Comparison of ENCODE assay signal across 8 mouse cellular contexts in genomic region chr1:163928846-163929245, GRCm38 (mm10). TPM values are rescaled to one million over a fixed set of nuclear protein-coding genes. Genes with fewer than 3 reads are reported as not detected.
A peak's percentile ranks its signal among the peaks of the same experiment; 100 is the strongest.
DNase-seq lines count a peak whose midpoint lies in the region; ATAC-seq and TF ChIP-seq lines count a peak whose summit lies in the region.

Gene Scyl3, plus strand, starts transcription at chr1:163929100.

- no peaks in the 10 kb centered on the region for H3K27me3 ChIP-seq in heart, adult 2 months (ENCODE audit: control insufficient read depth, insufficient read depth, low read length)
- no peaks in the 10 kb centered on the region for H3K27me3 ChIP-seq in megakaryocyte, embryonic 14.5 days (replicated peaks)

- 0 out of 2 replicates have a peak, but pooled peaks cover 2% of the 10 kb centered on the region for H3K79me2 ChIP-seq in heart, adult 2 months (replicated peaks; ENCODE audit: control insufficient read depth, insufficient read depth, low read length)

- DNase-seq in heart, adult 2 months = no peak
- no peak for DNase-seq in heart, postnatal 36 days
- DNase-seq in induced T-regulatory cell, adult 2 months (ENCODE audit: low read depth) = peak; percentile 36
- DNase-seq in cerebellum, postnatal 36 days = no peak
- DNase-seq in testis, postnatal 14 days (ENCODE audit: low spot score) = no peak

- H3K36me3 ChIP-seq in heart, adult 2 months (ENCODE audit: control insufficient read depth, insufficient read depth, low read length) = peaks cover under 1% of the 10 kb centered on the region; the same call in 1 of the 2 replicates
- peaks cover 21% of the 10 kb centered on the region for H3K36me3 ChIP-seq in megakaryocyte, embryonic 14.5 days (replicated peaks; ENCODE audit: low read length)

- peak within 1 kb of the TSS; percentile 89 for H3K9ac ChIP-seq in heart, adult 2 months (ENCODE audit: low read depth, low read length)

- H3K9me3 ChIP-seq in megakaryocyte, embryonic 14.5 days = no peaks in the 10 kb centered on the region

- ATAC-seq in CD4-positive, CD25-positive, alpha-beta regulatory T cell, adult 4 months = no peak

- intact Hi-C loops in heart, adult 2 months (cut with DNase I) = loop anchor here (5.0 to 10.0 kb wide), 2 partner anchors 154 to 1382 kb away; partner anchors contain the start of genes Kifap3 and Mettl13
- intact Hi-C loops in heart, postnatal 36 days (cut with DNase I) = loop anchor here (5.0 kb wide), 1 partner anchor 1382 kb away; the partner anchor contains the start of gene Mettl13

- TF ChIP-seq POLR2A in heart, adult 2 months (IDR thresholded peaks at IDR 0.05; ENCODE audit: insufficient read depth, low read depth, low read length) = no peak
- no peak for TF ChIP-seq POLR2A in cortical plate, adult 2 months (IDR thresholded peaks at IDR 0.05; ENCODE audit: extremely low read depth, insufficient read depth, low read length)

- TF ChIP-seq EP300 in heart, adult 2 months (IDR thresholded peaks at IDR 0.05; ENCODE audit: insufficient read depth, low read depth, low read length) = no peak

- peak within 1 kb of the TSS; percentile 93 for H3K4me3 ChIP-seq in heart, adult 2 months
- peak within 1 kb of the TSS; percentile 62 for H3K4me3 ChIP-seq in cortical plate, adult 2 months (ENCODE audit: insufficient read depth, low read length)
- H3K4me3 ChIP-seq in megakaryocyte, embryonic 14.5 days (replicated peaks) = peak within 1 kb of the TSS; percentile 97

- peak within 1 kb of the TSS; percentile 95 for H3K27ac ChIP-seq in heart, adult 2 months
- peak within 1 kb of the TSS; percentile 95 for H3K27ac ChIP-seq in cortical plate, adult 2 months (ENCODE audit: insufficient read depth, low read length)

- WGBS in heart, adult 2 months = 62% methylated on average over 7 of the region's 7 CpGs

- TF ChIP-seq CTCF in heart, adult 2 months (IDR thresholded peaks at IDR 0.05) = no peak
- TF ChIP-seq CTCF in cortical plate, adult 2 months (IDR thresholded peaks at IDR 0.05; ENCODE audit: extremely low read depth, insufficient read depth, low read length) = no peak

- peaks cover 2% of the 10 kb centered on the region; the same call in 1 of the 2 replicates for H3K4me1 ChIP-seq in heart, adult 2 months (ENCODE audit: control insufficient read depth, insufficient read depth, low read length)
- H3K4me1 ChIP-seq in cortical plate, adult 2 months (ENCODE audit: control insufficient read depth, insufficient read depth, low read length) = peaks cover 5% of the 10 kb centered on the region
- H3K4me1 ChIP-seq in megakaryocyte, embryonic 14.5 days = peaks cover 41% of the 10 kb centered on the region

RNA-seq across cellular contexts. Expression of gene Scyl3, which starts in this region (rescaled TPM):
- 1 to 10 TPM; 4.3 to 5.3 TPM for total RNA-seq in heart, adult 2 months (2021)
- 3.4 and 6.0 TPM in 2 replicates for polyA plus RNA-seq in heart, adult 2 months (2012; rRNA removed)
- total RNA-seq in heart, postnatal 36 days (2021) = 1 to 10 TPM; 5.7 to 6.2 TPM
- polyA plus RNA-seq in CD4-positive, CD25-positive, alpha-beta regulatory T cell, adult 4 months (2017; shearing (Covaris generic)) = 10 to 100 TPM; 22.1 to 22.4 TPM
- 23.8 and 24.1 TPM in 2 replicates for polyA plus RNA-seq in cortical plate, adult 2 months (2012; rRNA removed)
- 1.5 and 3.5 TPM in 2 replicates for polyA plus RNA-seq in megakaryocyte, embryonic 14.5 days (2012; ENCODE audit: insufficient read depth, low replicate concordance)
